In genomic region chr4:141021614-141021929, GRCm38 (mm10) we compare ENCODE assay signal across 10 mouse cellular contexts. TPM values are rescaled to one million over a fixed set of nuclear protein-coding genes. Genes with fewer than 3 reads are reported as not detected.
DNase-seq lines count a peak whose midpoint lies in the region; ATAC-seq and TF ChIP-seq lines count a peak whose summit lies in the region.
"Had no signal": no experiment of that assay in that cellular context is flagged by ENCODE, and none has a peak within 500 bp of the region (broad histone marks: within the 10 kb centered on the region; RNA-seq: fewer than 3 reads in every experiment).

No protein-coding gene starts in this region.

- H3K27me3 ChIP-seq in kidney, embryonic 16.5 days (ENCODE audit: insufficient read depth, low read length) = no peaks in the 10 kb centered on the region
- no peaks in the 10 kb centered on the region for H3K27me3 ChIP-seq in kidney, adult 2 months (replicated peaks; ENCODE audit: control insufficient read depth, insufficient read depth, low read length)
- no peaks in the 10 kb centered on the region for H3K27me3 ChIP-seq in hindbrain, embryonic 11.5 days (ENCODE audit: control insufficient read depth, insufficient read depth, low read length)
- no peaks in the 10 kb centered on the region for H3K27me3 ChIP-seq in midbrain, embryonic 14.5 days (ENCODE audit: control insufficient read depth, insufficient read depth, low read length)

- no peak for DNase-seq in kidney, adult 2 months
- DNase-seq in cerebellum, postnatal 10 days = peak; percentile 66 to 76
- no peak for DNase-seq in hindbrain, embryonic 11.5 days (ENCODE audit: low spot score)
- peak; percentile 47 for DNase-seq in midbrain, embryonic 14.5 days
- no peak for DNase-seq in right cerebral cortex, postnatal 14 days
- no peak for DNase-seq in left cerebral cortex, postnatal 14 days (ENCODE audit: low spot score in 2 of 2)
- DNase-seq in spleen, postnatal 10 days (ENCODE audit: low spot score in 2 of 2) = no peak
- DNase-seq: thymus, postnatal 25 days had no signal

- peaks cover 25% of the 10 kb centered on the region for H3K4me1 ChIP-seq in kidney, embryonic 16.5 days (ENCODE audit: insufficient read depth, low read length)
- no peaks in the 10 kb centered on the region for H3K4me1 ChIP-seq in kidney, adult 2 months (ENCODE audit: control insufficient read depth, insufficient read depth, low read length)
- H3K4me1 ChIP-seq in hindbrain, embryonic 11.5 days (replicated peaks; ENCODE audit: control insufficient read depth, insufficient read depth, low read length) = peaks cover 19% of the 10 kb centered on the region
- H3K4me1 ChIP-seq in midbrain, embryonic 14.5 days (ENCODE audit: control insufficient read depth, insufficient read depth, low read length) = peaks cover 22% of the 10 kb centered on the region

- peak overlapping the region; percentile 48; the same call in 1 of the 2 replicates for H3K9ac ChIP-seq in kidney, embryonic 16.5 days (replicated peaks; ENCODE audit: low read length)
- 0 out of 2 replicates have a peak overlapping the region, but pooled peaks have one; percentile 0 for H3K9ac ChIP-seq in hindbrain, embryonic 11.5 days (ENCODE audit: low read depth, low read length)
- peak overlapping the region; percentile 24; the same call in 1 of the 2 replicates for H3K9ac ChIP-seq in midbrain, embryonic 14.5 days (replicated peaks; ENCODE audit: low read length)

- H3K27ac ChIP-seq in kidney, embryonic 16.5 days (ENCODE audit: low read length) = peak overlapping the region; percentile 72
- no peak overlapping the region for H3K27ac ChIP-seq in kidney, adult 2 months (ENCODE audit: insufficient read depth, low read depth, low read length)
- peak overlapping the region; percentile 89 for H3K27ac ChIP-seq in hindbrain, embryonic 11.5 days (ENCODE audit: low read depth, low read length)
- H3K27ac ChIP-seq in midbrain, embryonic 14.5 days (replicated peaks; ENCODE audit: low read depth, low read length) = peak overlapping the region; percentile 89

- H3K9me3 ChIP-seq in kidney, embryonic 16.5 days (ENCODE audit: low read length) = no peaks in the 10 kb centered on the region
- H3K9me3 ChIP-seq in hindbrain, embryonic 11.5 days (ENCODE audit: control insufficient read depth, low read length) = no peaks in the 10 kb centered on the region
- H3K9me3 ChIP-seq in midbrain, embryonic 14.5 days (ENCODE audit: control insufficient read depth, low read length) = no peaks in the 10 kb centered on the region

- TF ChIP-seq POLR2A in kidney, adult 2 months (IDR thresholded peaks at IDR 0.05; ENCODE audit: low read depth, low read length) = no peak

- H3K36me3 ChIP-seq in kidney, embryonic 16.5 days (ENCODE audit: insufficient read depth, low read length) = peaks cover 25% of the 10 kb centered on the region
- H3K36me3 ChIP-seq in kidney, adult 2 months (ENCODE audit: control insufficient read depth, insufficient read depth, low read length) = peaks cover 2% of the 10 kb centered on the region; the same call in 1 of the 2 replicates
- H3K36me3 ChIP-seq in hindbrain, embryonic 11.5 days (ENCODE audit: control insufficient read depth, insufficient read depth, low read length) = 0 out of 2 replicates have a peak, but pooled peaks cover 3% of the 10 kb centered on the region
- peaks cover 59% of the 10 kb centered on the region for H3K36me3 ChIP-seq in midbrain, embryonic 14.5 days (ENCODE audit: control insufficient read depth, insufficient read depth, low read length)

- intact Hi-C loops in left cerebral cortex, postnatal 14 days (cut with DNase I) = no loop called here

- no peak for ATAC-seq in kidney, embryonic 16.5 days (ENCODE audit: low FRiP score, low TSS enrichment)
- ATAC-seq in hindbrain, embryonic 11.5 days (ENCODE audit: low FRiP score) = peak; percentile 41
- peak; percentile 35; the same call in 1 of the 2 replicates for ATAC-seq in midbrain, embryonic 14.5 days (ENCODE audit: low FRiP score, low TSS enrichment)
- ATAC-seq: inflammation-experienced regulatory T-cells, adult 6 months had no signal

- H3K4me3 ChIP-seq in kidney, embryonic 16.5 days (ENCODE audit: low read length) = no peak overlapping the region
- H3K4me3 ChIP-seq in kidney, adult 2 months (ENCODE audit: insufficient read depth, low read depth, low read length) = no peak overlapping the region
- no peak overlapping the region for H3K4me3 ChIP-seq in hindbrain, embryonic 11.5 days (ENCODE audit: low read depth, low read length)
- no peak overlapping the region for H3K4me3 ChIP-seq in midbrain, embryonic 14.5 days (replicated peaks; ENCODE audit: low read depth, low read length)

- no peak overlapping the region for H3K4me2 ChIP-seq in kidney, embryonic 16.5 days (replicated peaks; ENCODE audit: low read depth, low read length)
- H3K4me2 ChIP-seq in hindbrain, embryonic 11.5 days (replicated peaks; ENCODE audit: low read depth, low read length) = no peak overlapping the region
- no peak overlapping the region for H3K4me2 ChIP-seq in midbrain, embryonic 14.5 days (ENCODE audit: low read length)

- WGBS in kidney, embryonic 16.5 days = 50% methylated on average over 11 of the region's 11 CpGs
- 74% methylated on average over 11 of the region's 11 CpGs for WGBS in kidney, adult 2 months
- 61% methylated on average over 11 of the region's 11 CpGs for WGBS in hindbrain, embryonic 11.5 days
- 45% methylated on average over 11 of the region's 11 CpGs for WGBS in midbrain, embryonic 14.5 days

- no peak for TF ChIP-seq CTCF in kidney, adult 2 months (conservative IDR thresholded peaks at IDR 0.05; ENCODE audit: insufficient read depth, insufficient read length, low read depth, low read length)

RNA-seq across cellular contexts. Expression of gene Mfap2, which starts 11.4 kb away (rescaled TPM):
- 442 and 470 TPM in 2 replicates for polyA plus RNA-seq in kidney, embryonic 16.5 days (2015; fragmentation: Nextera tagmentation; extraction: Ambion mirVana)
- polyA plus RNA-seq in kidney, adult 2 months (2012; rRNA removed) = 14.9 and 18.0 TPM in 2 replicates
- polyA plus RNA-seq in hindbrain, embryonic 11.5 days (2014; fragmentation: Nextera tagmentation; extraction: Ambion mirVana) = 266 and 286 TPM in 2 replicates
- polyA plus RNA-seq in midbrain, embryonic 14.5 days (2014; fragmentation: Nextera tagmentation; extraction: Ambion mirVana) = 142 and 169 TPM in 2 replicates
- total RNA-seq in left cerebral cortex, postnatal 14 days (2021) = 10 to 100 TPM in 1 of 2 experiments, 1 to 10 TPM in 1; 9.5 to 10.5 TPM
- polyA plus RNA-seq: inflammation-experienced regulatory T-cells, adult 6 months had no signal

RNA-seq across cellular contexts. Expression of gene Atp13a2, which starts 34.9 kb away (rescaled TPM):
- polyA plus RNA-seq in kidney, embryonic 16.5 days (2015; fragmentation: Nextera tagmentation; extraction: Ambion mirVana) = 48.9 and 50.7 TPM in 2 replicates
- 46.3 and 56.0 TPM in 2 replicates for polyA plus RNA-seq in kidney, adult 2 months (2012; rRNA removed)
- 34.9 and 39.8 TPM in 2 replicates for polyA plus RNA-seq in hindbrain, embryonic 11.5 days (2014; fragmentation: Nextera tagmentation; extraction: Ambion mirVana)
- polyA plus RNA-seq in midbrain, embryonic 14.5 days (2014; fragmentation: Nextera tagmentation; extraction: Ambion mirVana) = 162 and 173 TPM in 2 replicates
- total RNA-seq in left cerebral cortex, postnatal 14 days (2021) = 100 to 1,000 TPM; 218 TPM

RNA-seq across cellular contexts. Expression of gene Crocc, which starts 38.8 kb away (rescaled TPM):
- 10.1 and 11.3 TPM in 2 replicates for polyA plus RNA-seq in kidney, embryonic 16.5 days (2015; fragmentation: Nextera tagmentation; extraction: Ambion mirVana)
- 34.7 and 41.8 TPM in 2 replicates for polyA plus RNA-seq in kidney, adult 2 months (2012; rRNA removed)
- polyA plus RNA-seq in hindbrain, embryonic 11.5 days (2014; fragmentation: Nextera tagmentation; extraction: Ambion mirVana) = 6.3 and 7.6 TPM in 2 replicates
- 7.2 and 7.4 TPM in 2 replicates for polyA plus RNA-seq in midbrain, embryonic 14.5 days (2014; fragmentation: Nextera tagmentation; extraction: Ambion mirVana)
- total RNA-seq in left cerebral cortex, postnatal 14 days (2021) = 10 to 100 TPM; 51.0 to 52.7 TPM

RNA-seq across cellular contexts. Expression of gene Necap2, which starts 56.6 kb away (rescaled TPM):
- polyA plus RNA-seq in kidney, embryonic 16.5 days (2015; fragmentation: Nextera tagmentation; extraction: Ambion mirVana) = 94.5 and 99.0 TPM in 2 replicates
- 60.3 and 64.9 TPM in 2 replicates for polyA plus RNA-seq in kidney, adult 2 months (2012; rRNA removed)
- 50.8 and 51.7 TPM in 2 replicates for polyA plus RNA-seq in hindbrain, embryonic 11.5 days (2014; fragmentation: Nextera tagmentation; extraction: Ambion mirVana)
- polyA plus RNA-seq in midbrain, embryonic 14.5 days (2014; fragmentation: Nextera tagmentation; extraction: Ambion mirVana) = 38.4 and 43.3 TPM in 2 replicates
- total RNA-seq in left cerebral cortex, postnatal 14 days (2021) = 10 to 100 TPM; 45.4 to 50.2 TPM

Comparison
In these comparisons a context has a peak if more than half of its experiments do, and no peak if none do; other contexts are left out.
1. DNase-seq: peak in cerebellum, postnatal 10 days (2 of 2) and midbrain, embryonic 14.5 days (single experiment); none in kidney, adult 2 months (single experiment), hindbrain, embryonic 11.5 days (single experiment), right cerebral cortex, postnatal 14 days (single experiment), left cerebral cortex, postnatal 14 days (0 of 2) and spleen, postnatal 10 days (0 of 2).
2. Peak in every context shown above with its lines, with median percentiles within 50 percentile points of each other: H3K9ac ChIP-seq.